Mouse (Mus musculus) myocyte (in vitro differentiated cells): Measurements from ENCODE around the gene Slc25a11.

Experiments used
- E2F4 ChIP-seq: IDR thresholded peaks from one replicate; pipeline ENCODE4 v1.6.1; 2011; ENCODE audit warnings: mild to moderate bottlenecking, control low read depth, moderate library complexity; ENCODE audit not compliant: insufficient read depth
- MAX ChIP-seq: IDR thresholded peaks from one replicate; pipeline ENCODE4 v1.6.1; 2011; ENCODE audit warnings: low read depth, mild to moderate bottlenecking, control low read depth
- MYOD1 ChIP-seq, 3 experiments: IDR thresholded peaks; one replicate each; pipeline ENCODE4 v1.6.1; 2011; ENCODE audit warnings: control low read depth in 2 of 3, low read depth in 2 of 3, mild to moderate bottlenecking in 2 of 3, moderate library complexity in 1 of 3; ENCODE audit not compliant: insufficient read length in 2 of 3, control insufficient read depth in 1 of 3
- POLR2A ChIP-seq: IDR thresholded peaks from one replicate; pipeline ENCODE4 v1.6.1; 2011; ENCODE audit warnings: low read depth, mild to moderate bottlenecking, control low read depth, moderate library complexity; ENCODE audit not compliant: insufficient read length
- POLR2AphosphoS2 ChIP-seq: IDR thresholded peaks from one replicate; pipeline ENCODE4 v1.6.1; 2011; ENCODE audit warnings: low read depth, control low read depth; ENCODE audit not compliant: insufficient read length
- TCF12 ChIP-seq: IDR thresholded peaks from one replicate; pipeline ENCODE4 v1.6.1; 2011; ENCODE audit warnings: mild to moderate bottlenecking, control low read depth; ENCODE audit not compliant: poor library complexity, insufficient read depth, severe bottlenecking

GRCm38 (mm10) chr11:70683640-70684039 is 36.4 kb upstream of the Slc25a11 start:
- TF ChIP-seq TCF12, result no peak
- no peak for TF ChIP-seq E2F4
- no peak for TF ChIP-seq POLR2A
- TF ChIP-seq MYOD1 (IDR thresholded peaks at IDR 0.05; ENCODE audit: control insufficient read depth in 1 of 3, insufficient read length in 2 of 3, low read depth in 2 of 3), result no peak
- TF ChIP-seq POLR2AphosphoS2, result no peak
- no peak for TF ChIP-seq MAX
